Mouse (Mus musculus): ENCODE measurements around the gene St6galnac3. TPM values are rescaled to one million over a fixed set of nuclear protein-coding genes. Genes with fewer than 3 reads are reported as not detected.

St6galnac3 gene
- polyA plus RNA-seq, 1 experiment from 2014 or later, result 23.7 TPM

DNA sequence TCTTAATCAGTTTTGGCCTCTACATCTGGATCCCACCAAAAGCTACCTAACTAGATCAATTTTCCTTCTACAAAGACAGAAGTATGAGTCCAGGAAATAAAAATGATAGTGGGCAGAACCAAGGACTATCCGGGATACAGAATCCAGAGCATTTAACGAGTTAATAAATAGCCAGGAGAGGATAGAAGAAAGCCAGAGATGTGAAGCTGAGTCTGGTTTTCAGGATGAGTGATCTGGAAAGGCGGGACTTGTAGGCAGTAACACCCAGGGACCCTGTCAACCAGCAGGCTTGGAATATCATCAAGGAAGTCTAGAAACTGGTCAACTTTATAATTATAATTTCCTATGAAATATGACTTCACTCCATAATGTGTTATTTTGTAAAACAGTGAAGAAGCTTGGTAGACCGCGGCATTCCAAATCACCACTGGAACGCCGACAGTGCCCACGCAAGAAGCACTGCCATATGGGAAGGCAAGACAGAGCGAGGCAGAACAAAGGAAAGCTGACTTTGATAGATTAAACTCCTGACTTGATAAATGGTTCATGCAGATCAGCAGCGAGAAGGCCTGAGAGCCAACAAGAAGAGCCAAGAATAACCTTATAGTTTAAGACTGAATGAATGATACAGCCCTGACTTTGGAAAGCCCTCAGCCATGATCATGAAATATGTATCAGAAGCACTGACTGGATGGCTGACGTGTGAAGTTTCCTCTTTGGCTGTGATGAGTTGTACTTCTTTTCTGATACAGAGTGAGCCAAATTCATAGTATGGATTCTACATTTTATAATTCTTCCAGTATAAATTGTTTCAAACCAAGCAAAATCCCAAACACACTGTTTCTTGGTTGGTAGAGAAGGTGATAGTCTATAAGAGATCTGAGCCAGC, 252.1 kb downstream of the St6galnac3 start:
- ATAC-seq (ENCODE audit: insufficient number of reproducible peaks, insufficient read depth, low FRiP score, low read depth), result no peak
- no peaks in the 10 kb centered on the region for H3K27me3 ChIP-seq (ENCODE audit: control insufficient read depth, insufficient read depth, low read length)
- H3K9ac ChIP-seq (ENCODE audit: low read length), result no peak overlapping the region
- no peaks in the 10 kb centered on the region for H3K9me3 ChIP-seq (ENCODE audit: control insufficient read depth, low read length)
- H3K27ac ChIP-seq (replicated peaks in 1 of 2; ENCODE audit: control insufficient read depth in 1 of 2, insufficient read depth in 1 of 2, low read depth in 2 of 2, low read length in 2 of 2), result no peak overlapping the region
- H3K4me3 ChIP-seq (ENCODE audit: control insufficient read depth in 1 of 2, insufficient read depth in 1 of 2, low read depth in 1 of 2, low read length in 2 of 2), result no peak overlapping the region
- WGBS, result 83% methylated on average over 11 of the region's 11 CpGs
- H3K4me2 ChIP-seq (ENCODE audit: low read length), result no peak overlapping the region
- H3K4me1 ChIP-seq (ENCODE audit: control insufficient read depth in 2 of 2, insufficient read depth in 2 of 2, low read length in 2 of 2), result no peaks in the 10 kb centered on the region
- no peaks in the 10 kb centered on the region for H3K36me3 ChIP-seq (ENCODE audit: control insufficient read depth, insufficient read depth, low read length)

DNA sequence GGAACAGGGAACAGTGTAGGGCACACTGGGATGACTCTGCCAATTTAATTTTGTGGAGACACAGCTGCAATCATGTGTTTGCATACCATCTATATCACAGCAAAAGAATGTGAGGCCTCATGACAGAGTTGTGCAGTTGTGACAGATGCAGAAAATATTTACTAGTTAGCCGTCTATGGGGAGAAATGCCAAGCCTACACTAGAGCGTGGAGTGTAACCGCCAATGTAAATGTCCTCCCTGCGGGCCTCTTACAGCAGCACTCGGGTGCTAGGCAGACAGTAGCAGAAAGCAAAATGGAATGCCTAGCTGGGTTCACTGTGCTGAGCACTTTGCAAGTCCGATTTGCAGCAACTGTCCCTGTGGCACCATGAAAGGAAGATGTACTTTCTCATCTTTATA, 261.1 kb downstream of the St6galnac3 start:
- H3K9me3 ChIP-seq (ENCODE audit: control insufficient read depth, low read length), result peaks cover 5% of the 10 kb centered on the region; the same call in 1 of the 2 replicates
- ATAC-seq (ENCODE audit: insufficient number of reproducible peaks, insufficient read depth, low FRiP score, low read depth), result no peak
- H3K4me1 ChIP-seq (ENCODE audit: control insufficient read depth in 2 of 2, insufficient read depth in 2 of 2, low read length in 2 of 2), result no peaks in the 10 kb centered on the region
- H3K4me2 ChIP-seq (ENCODE audit: low read length), result no peak overlapping the region
- H3K36me3 ChIP-seq (ENCODE audit: control insufficient read depth, insufficient read depth, low read length), result no peaks in the 10 kb centered on the region
- WGBS, result 73% methylated on average over 6 of the region's 6 CpGs
- no peak overlapping the region for H3K9ac ChIP-seq (ENCODE audit: low read length)
- no peaks in the 10 kb centered on the region for H3K27me3 ChIP-seq (ENCODE audit: control insufficient read depth, insufficient read depth, low read length)
- no peak overlapping the region for H3K27ac ChIP-seq (replicated peaks in 1 of 2; ENCODE audit: control insufficient read depth in 1 of 2, insufficient read depth in 1 of 2, low read depth in 2 of 2, low read length in 2 of 2)
- H3K4me3 ChIP-seq (ENCODE audit: control insufficient read depth in 1 of 2, insufficient read depth in 1 of 2, low read depth in 1 of 2, low read length in 2 of 2), result no peak overlapping the region

DNA sequence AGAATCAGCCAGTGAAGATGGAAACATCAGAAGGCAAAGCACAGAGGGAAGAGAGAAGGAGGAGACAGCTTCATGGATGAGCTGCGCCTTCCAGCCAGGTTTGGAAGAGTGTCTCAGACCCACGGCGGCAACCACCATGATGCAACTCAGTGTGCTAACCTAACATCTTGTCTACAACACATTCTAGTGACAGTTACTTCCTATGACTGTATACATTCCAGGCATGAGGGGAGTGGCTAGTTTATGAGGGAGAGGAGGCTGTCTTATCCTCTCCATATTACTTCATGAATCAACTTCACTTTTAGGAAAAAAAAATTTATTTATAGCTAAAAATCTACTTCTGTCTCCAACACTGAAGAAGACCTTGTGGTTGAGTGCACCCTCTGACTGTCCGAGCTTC, 264.8 kb downstream of the St6galnac3 start:
- Histone ChIP-seq H3K9me3 (ENCODE audit: control insufficient read depth, low read length) (no peaks in the 10 kb centered on the region), H3K4me3 (ENCODE audit: control insufficient read depth in 1 of 2, insufficient read depth in 1 of 2, low read depth in 1 of 2, low read length in 2 of 2) (no peak overlapping the region), H3K4me1 (ENCODE audit: control insufficient read depth in 2 of 2, insufficient read depth in 2 of 2, low read length in 2 of 2) (no peaks in the 10 kb centered on the region), H3K27me3 (ENCODE audit: control insufficient read depth, insufficient read depth, low read length) (no peaks in the 10 kb centered on the region), H3K36me3 (ENCODE audit: control insufficient read depth, insufficient read depth, low read length) (no peaks in the 10 kb centered on the region), H3K4me2 (ENCODE audit: low read length) (no peak overlapping the region), H3K27ac (replicated peaks in 1 of 2; ENCODE audit: control insufficient read depth in 1 of 2, insufficient read depth in 1 of 2, low read depth in 2 of 2, low read length in 2 of 2) (no peak overlapping the region), H3K9ac (ENCODE audit: low read length) (no peak overlapping the region)
- ATAC-seq (ENCODE audit: insufficient number of reproducible peaks, insufficient read depth, low FRiP score, low read depth), result no peak
- WGBS, result 92% methylated on average over 4 of the region's 4 CpGs

DNA sequence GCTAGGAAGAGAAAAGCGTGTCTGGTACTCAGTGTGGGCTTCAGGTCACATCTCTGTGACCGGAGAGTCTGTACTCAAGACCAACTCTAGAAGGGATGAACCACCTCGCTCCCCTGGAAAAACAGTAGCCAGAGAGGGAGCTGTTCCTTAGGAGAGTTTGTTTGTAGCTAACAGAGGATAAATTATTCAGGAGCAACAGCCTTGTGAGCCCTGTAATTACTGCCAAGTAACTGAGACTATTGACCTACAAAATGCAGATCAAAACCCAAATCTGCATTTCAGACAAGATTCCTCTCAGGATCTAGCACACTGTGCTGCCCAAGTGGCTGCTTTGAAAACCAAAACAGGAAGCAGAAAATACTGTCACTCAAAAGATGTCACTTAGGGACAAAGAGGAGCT, 266.4 kb downstream of the St6galnac3 start:
- Histone ChIP-seq H3K36me3 (ENCODE audit: control insufficient read depth, insufficient read depth, low read length) (no peaks in the 10 kb centered on the region), H3K27ac (replicated peaks in 1 of 2; ENCODE audit: control insufficient read depth in 1 of 2, insufficient read depth in 1 of 2, low read depth in 2 of 2, low read length in 2 of 2) (no peak overlapping the region), H3K4me2 (ENCODE audit: low read length) (no peak overlapping the region), H3K9me3 (ENCODE audit: control insufficient read depth, low read length) (no peaks in the 10 kb centered on the region), H3K4me3 (ENCODE audit: control insufficient read depth in 1 of 2, insufficient read depth in 1 of 2, low read depth in 1 of 2, low read length in 2 of 2) (no peak overlapping the region), H3K9ac (ENCODE audit: low read length) (no peak overlapping the region), H3K4me1 (ENCODE audit: control insufficient read depth in 2 of 2, insufficient read depth in 2 of 2, low read length in 2 of 2) (no peaks in the 10 kb centered on the region), H3K27me3 (ENCODE audit: control insufficient read depth, insufficient read depth, low read length) (no peaks in the 10 kb centered on the region)
- no peak for ATAC-seq (ENCODE audit: insufficient number of reproducible peaks, insufficient read depth, low FRiP score, low read depth)
- WGBS, result 70% methylated on average over 3 of the region's 3 CpGs

DNA sequence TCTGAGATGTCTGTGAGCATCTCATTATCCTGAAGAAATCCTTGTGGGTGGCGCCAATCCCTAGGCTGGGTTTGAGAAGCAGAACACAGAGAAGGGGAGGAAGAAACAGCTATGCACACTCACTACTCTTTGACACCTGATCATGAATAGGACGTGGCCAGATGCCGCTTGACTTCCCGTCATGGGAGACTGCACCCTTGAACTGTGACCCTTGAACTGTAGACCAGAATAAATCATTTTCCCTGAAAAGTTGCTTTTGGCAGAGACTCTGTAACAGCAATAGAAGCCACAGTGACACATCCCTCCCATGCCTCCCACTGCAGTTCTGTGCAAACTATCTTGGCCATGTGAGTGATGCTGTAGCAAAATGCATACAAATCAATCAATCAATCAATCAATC, 267.3 kb downstream of the St6galnac3 start:
- WGBS, result 86% methylated on average over 4 of the region's 4 CpGs
- ATAC-seq (ENCODE audit: insufficient number of reproducible peaks, insufficient read depth, low FRiP score, low read depth), result no peak

DNA sequence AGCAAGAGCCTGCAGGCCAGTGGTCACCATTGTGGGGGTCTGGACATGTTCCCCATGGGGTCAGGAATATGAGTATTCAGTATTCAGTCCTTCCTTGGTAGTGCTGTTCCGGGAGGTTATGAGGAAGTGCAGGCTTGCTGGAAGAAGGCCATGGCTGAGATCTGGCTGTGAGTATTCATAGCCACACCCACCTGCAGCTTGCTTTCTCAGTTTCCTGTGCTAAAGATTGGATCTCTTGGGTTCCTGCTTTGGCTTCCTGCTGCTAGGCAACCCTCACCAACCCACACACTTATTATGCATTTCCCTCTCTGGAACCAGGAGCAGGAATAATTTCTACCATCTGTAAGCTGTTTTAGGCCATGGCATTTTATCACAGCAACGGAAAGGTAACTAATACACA, 267.8 kb downstream of the St6galnac3 start:
- no peak overlapping the region for H3K4me3 ChIP-seq (ENCODE audit: control insufficient read depth in 1 of 2, insufficient read depth in 1 of 2, low read depth in 1 of 2, low read length in 2 of 2)
- no peak overlapping the region for H3K4me2 ChIP-seq (ENCODE audit: low read length)
- WGBS, result 68% methylated on average over 2 of the region's 2 CpGs
- no peak overlapping the region for H3K27ac ChIP-seq (replicated peaks in 1 of 2; ENCODE audit: control insufficient read depth in 1 of 2, insufficient read depth in 1 of 2, low read depth in 2 of 2, low read length in 2 of 2)
- H3K27me3 ChIP-seq (ENCODE audit: control insufficient read depth, insufficient read depth, low read length), result no peaks in the 10 kb centered on the region
- H3K4me1 ChIP-seq (ENCODE audit: control insufficient read depth in 2 of 2, insufficient read depth in 2 of 2, low read length in 2 of 2), result no peaks in the 10 kb centered on the region
- H3K9ac ChIP-seq (ENCODE audit: low read length), result no peak overlapping the region
- no peaks in the 10 kb centered on the region for H3K9me3 ChIP-seq (ENCODE audit: control insufficient read depth, low read length)
- no peak for ATAC-seq (ENCODE audit: insufficient number of reproducible peaks, insufficient read depth, low FRiP score, low read depth)
- no peaks in the 10 kb centered on the region for H3K36me3 ChIP-seq (ENCODE audit: control insufficient read depth, insufficient read depth, low read length)

More for the DNA sequence above, 267.3 kb downstream of the St6galnac3 start:
- H3K9me3 ChIP-seq (ENCODE audit: control insufficient read depth, low read length), result no peaks in the 10 kb centered on the region
- no peaks in the 10 kb centered on the region for H3K36me3 ChIP-seq (ENCODE audit: control insufficient read depth, insufficient read depth, low read length)
- H3K4me1 ChIP-seq (ENCODE audit: control insufficient read depth in 2 of 2, insufficient read depth in 2 of 2, low read length in 2 of 2), result no peaks in the 10 kb centered on the region
- no peaks in the 10 kb centered on the region for H3K27me3 ChIP-seq (ENCODE audit: control insufficient read depth, insufficient read depth, low read length)
- no peak overlapping the region for H3K4me3 ChIP-seq (ENCODE audit: control insufficient read depth in 1 of 2, insufficient read depth in 1 of 2, low read depth in 1 of 2, low read length in 2 of 2)
- no peak overlapping the region for H3K9ac ChIP-seq (ENCODE audit: low read length)
- H3K4me2 ChIP-seq (ENCODE audit: low read length), result no peak overlapping the region
- H3K27ac ChIP-seq (replicated peaks in 1 of 2; ENCODE audit: control insufficient read depth in 1 of 2, insufficient read depth in 1 of 2, low read depth in 2 of 2, low read length in 2 of 2), result no peak overlapping the region

DNA sequence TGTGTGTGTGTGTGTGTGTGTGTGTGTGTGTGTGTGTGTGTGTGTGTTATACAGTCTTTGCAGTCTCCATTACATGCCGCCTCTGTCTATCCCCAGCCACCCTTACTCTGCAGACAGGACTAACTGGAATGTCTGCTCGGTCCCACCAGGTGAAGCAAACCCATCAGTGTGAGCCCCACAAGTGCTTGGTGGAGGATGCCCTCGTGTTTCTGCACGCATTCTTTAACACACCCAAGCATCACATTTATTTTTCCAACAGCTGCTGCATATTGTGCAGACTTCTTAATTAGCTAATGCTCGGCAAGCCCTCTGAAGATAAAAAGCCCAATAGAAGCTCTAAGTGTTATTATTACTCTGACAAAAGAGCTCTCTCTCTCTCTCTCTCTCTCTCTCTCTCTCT, 268.7 kb downstream of the St6galnac3 start:
- no peak overlapping the region for H3K4me2 ChIP-seq (ENCODE audit: low read length)
- H3K9ac ChIP-seq (ENCODE audit: low read length), result no peak overlapping the region
- H3K9me3 ChIP-seq (ENCODE audit: control insufficient read depth, low read length), result no peaks in the 10 kb centered on the region
- WGBS, result 80% methylated on average over 5 of the region's 5 CpGs
- H3K4me3 ChIP-seq (ENCODE audit: control insufficient read depth in 1 of 2, insufficient read depth in 1 of 2, low read depth in 1 of 2, low read length in 2 of 2), result no peak overlapping the region
- H3K36me3 ChIP-seq (ENCODE audit: control insufficient read depth, insufficient read depth, low read length), result no peaks in the 10 kb centered on the region
- H3K27me3 ChIP-seq (ENCODE audit: control insufficient read depth, insufficient read depth, low read length), result no peaks in the 10 kb centered on the region
- no peaks in the 10 kb centered on the region for H3K4me1 ChIP-seq (ENCODE audit: control insufficient read depth in 2 of 2, insufficient read depth in 2 of 2, low read length in 2 of 2)
- ATAC-seq (ENCODE audit: insufficient number of reproducible peaks, insufficient read depth, low FRiP score, low read depth), result no peak
- no peak overlapping the region for H3K27ac ChIP-seq (replicated peaks in 1 of 2; ENCODE audit: control insufficient read depth in 1 of 2, insufficient read depth in 1 of 2, low read depth in 2 of 2, low read length in 2 of 2)

Data from heart, embryonic 14.5 days (tissue).